Mouse (Mus musculus) megakaryocyte, embryonic 14.5 days (primary cell): ENCODE measurements around the gene Slc34a1.

Experiments used
- FLI1 ChIP-seq: IDR thresholded peaks from 2 replicates; pipeline ENCODE4 v1.6.1; 2012; ENCODE audit warnings: low read length, inconsistent platforms, mixed read lengths
- GATA1 ChIP-seq: IDR thresholded peaks from 3 replicates; pipeline ENCODE4 v1.6.1; 2012; ENCODE audit warnings: mixed read lengths, low read length, inconsistent platforms, borderline replicate concordance

DNA sequence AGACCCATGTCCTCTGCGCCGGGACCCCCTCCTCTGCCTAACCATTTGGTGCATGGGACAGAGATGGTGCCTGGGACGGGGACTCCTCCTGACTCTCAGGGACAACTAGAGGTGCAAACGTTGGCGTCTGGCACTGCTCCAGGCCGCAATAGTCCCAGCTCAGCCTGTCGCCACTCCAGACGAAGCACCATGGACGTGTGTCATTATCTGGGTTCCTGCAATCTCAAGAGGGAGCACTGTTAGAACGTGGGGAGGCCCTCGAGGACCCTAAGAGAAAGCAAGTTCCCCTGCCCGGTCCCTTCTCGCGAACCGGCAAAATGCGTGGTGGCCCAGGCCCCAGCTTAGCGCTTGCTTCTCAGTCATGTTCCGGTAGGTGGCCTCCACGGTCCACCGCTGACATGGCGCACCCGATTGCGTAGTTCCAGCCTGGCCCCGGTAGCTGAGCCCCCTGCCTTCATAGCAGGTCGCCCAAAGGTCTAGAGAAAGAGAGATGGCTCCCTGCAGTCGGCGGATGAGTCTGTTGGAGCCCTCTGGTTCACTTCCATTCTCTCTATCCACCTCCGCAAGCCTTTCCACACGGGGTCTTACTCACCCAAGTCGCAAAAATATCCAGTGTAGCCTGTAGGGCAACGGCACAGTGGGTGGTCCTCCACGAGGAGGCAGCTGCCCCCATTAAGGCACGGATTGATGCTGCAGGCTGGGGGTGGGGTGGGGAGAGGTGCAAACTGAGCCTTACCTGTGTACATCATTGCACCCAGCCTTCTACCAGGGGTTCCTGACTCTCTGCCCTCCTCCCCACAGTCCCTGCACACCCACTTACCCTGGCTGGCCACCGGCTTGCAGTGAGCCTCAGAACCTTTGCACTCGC lies 23.2 kb downstream of the Slc34a1 start:
- no peak for TF ChIP-seq FLI1
- no peak for TF ChIP-seq GATA1
